Mouse (Mus musculus): ENCODE data around the gene Limch1.

The Limch1 gene

GRCm38 (mm10) chr5:66822500-66823205 is 77.0 kb downstream of the Limch1 start:
- no peak for DNase-seq (ENCODE audit: extremely low read depth, insufficient read length, low spot score)

GRCm38 (mm10) chr5:66825586-66825985 is 80.0 kb downstream of the Limch1 start:
- no peak for DNase-seq (ENCODE audit: extremely low read depth, insufficient read length, low spot score)

- no peak for DNase-seq (ENCODE audit: extremely low read depth, insufficient read length, low spot score)
These were observed 81.2 kb downstream of the Limch1 start for GRCm38 (mm10) chr5:66826844-66827243.

- DNase-seq (ENCODE audit: extremely low read depth, insufficient read length, low spot score) = no peak
These were observed 83.9 kb downstream of the Limch1 start for GRCm38 (mm10) chr5:66829505-66829904.

- no peak for DNase-seq (ENCODE audit: extremely low read depth, insufficient read length, low spot score)
These were observed 84.6 kb downstream of the Limch1 start for GRCm38 (mm10) chr5:66830206-66830605.

- no peak for DNase-seq (ENCODE audit: extremely low read depth, insufficient read length, low spot score)
These were observed 89.1 kb downstream of the Limch1 start for GRCm38 (mm10) chr5:66834756-66835155.

GRCm38 (mm10) chr5:66836892-66837291 is 91.3 kb downstream of the Limch1 start:
- no peak for DNase-seq (ENCODE audit: extremely low read depth, insufficient read length, low spot score)

- DNase-seq (ENCODE audit: extremely low read depth, insufficient read length, low spot score) = no peak
These were observed 96.3 kb downstream of the Limch1 start for GRCm38 (mm10) chr5:66841971-66842370.

- no peak for DNase-seq (ENCODE audit: extremely low read depth, insufficient read length, low spot score)
These were observed 97.1 kb downstream of the Limch1 start for GRCm38 (mm10) chr5:66842776-66843175.

- no peak for DNase-seq (ENCODE audit: extremely low read depth, insufficient read length, low spot score)
These were observed 102.5 kb downstream of the Limch1 start for GRCm38 (mm10) chr5:66848136-66848535.

GRCm38 (mm10) chr5:66849148-66849547 is 103.5 kb downstream of the Limch1 start:
- DNase-seq (ENCODE audit: extremely low read depth, insufficient read length, low spot score) = no peak

GRCm38 (mm10) chr5:66850721-66851251 is 105.2 kb downstream of the Limch1 start:
- DNase-seq (ENCODE audit: extremely low read depth, insufficient read length, low spot score) = no peak

GRCm38 (mm10) chr5:66851708-66852107 is 106.1 kb downstream of the Limch1 start:
- no peak for DNase-seq (ENCODE audit: extremely low read depth, insufficient read length, low spot score)

- DNase-seq (ENCODE audit: extremely low read depth, insufficient read length, low spot score) = no peak
These were observed 108.6 kb downstream of the Limch1 start for GRCm38 (mm10) chr5:66854263-66854662.

- no peak for DNase-seq (ENCODE audit: extremely low read depth, insufficient read length, low spot score)
These were observed 109.9 kb downstream of the Limch1 start for GRCm38 (mm10) chr5:66855358-66856107.

GRCm38 (mm10) chr5:66859506-66859905 is 113.9 kb downstream of the Limch1 start:
- no peak for DNase-seq (ENCODE audit: extremely low read depth, insufficient read length, low spot score)

GRCm38 (mm10) chr5:66861232-66862035 is 115.8 kb downstream of the Limch1 start:
- no peak for DNase-seq (ENCODE audit: extremely low read depth, insufficient read length, low spot score)

- no peak for DNase-seq (ENCODE audit: extremely low read depth, insufficient read length, low spot score)
These were observed 116.5 kb downstream of the Limch1 start for GRCm38 (mm10) chr5:66862151-66862550.

- DNase-seq (ENCODE audit: extremely low read depth, insufficient read length, low spot score) = no peak
These were observed 119.6 kb downstream of the Limch1 start for GRCm38 (mm10) chr5:66865229-66865628.

- DNase-seq (ENCODE audit: extremely low read depth, insufficient read length, low spot score) = no peak
These were observed 120.4 kb downstream of the Limch1 start for GRCm38 (mm10) chr5:66866019-66866418.

- DNase-seq (ENCODE audit: extremely low read depth, insufficient read length, low spot score) = no peak
These were observed 123.9 kb downstream of the Limch1 start for GRCm38 (mm10) chr5:66869545-66869944.

All from 3134 (cell line).